Mouse (Mus musculus) C2C12 (cell line): Measurements from ENCODE around the gene Kdm2b. TPM values are rescaled to one million over a fixed set of nuclear protein-coding genes. Genes with fewer than 3 reads are reported as not detected.
A peak's percentile ranks its signal among the peaks of the same experiment; 100 is the strongest.

ENCODE experiments used
- H3K27me3 ChIP-seq: one replicate; pipeline ENCODE4 v1.6.1; 2011; ENCODE audit not compliant: control insufficient read depth, insufficient read depth, insufficient read length
- H3K36me3 ChIP-seq: one replicate; pipeline ENCODE4 v1.6.1; 2011; ENCODE audit not compliant: control insufficient read depth, insufficient read depth
- H3K4me3 ChIP-seq: one replicate; pipeline ENCODE4 v1.5.1; 2011; ENCODE audit warnings: mild to moderate bottlenecking, control low read depth; ENCODE audit not compliant: poor library complexity, insufficient read depth, severe bottlenecking
- H3K79me2 ChIP-seq: one replicate; pipeline ENCODE4 v1.6.1; 2011; ENCODE audit not compliant: control insufficient read depth, insufficient read depth
- H3K79me3 ChIP-seq: one replicate; pipeline ENCODE4 v1.6.1; 2011; ENCODE audit warnings: low read depth, control low read depth
- H3ac ChIP-seq: one replicate; pipeline ENCODE3; 2011; ENCODE audit warnings: low read depth; ENCODE audit not compliant: control insufficient read depth, insufficient read length
- CEBPB ChIP-seq: IDR thresholded peaks from one replicate; pipeline ENCODE4 v1.6.1; 2011; ENCODE audit warnings: low read depth, mild to moderate bottlenecking, control low read depth, moderate library complexity
- CTCF ChIP-seq: IDR thresholded peaks from one replicate; pipeline ENCODE4 v1.5.1; 2011; ENCODE audit not compliant: control insufficient read depth, insufficient read depth, insufficient read length
- FOSL1 ChIP-seq: IDR thresholded peaks from one replicate; pipeline ENCODE4 v1.8.0; 2011; ENCODE audit warnings: mild to moderate bottlenecking, low read length; ENCODE audit not compliant: poor library complexity, insufficient read depth, severe bottlenecking
- MAX ChIP-seq: IDR thresholded peaks from one replicate; pipeline ENCODE4 v1.6.1; 2011; ENCODE audit warnings: mild to moderate bottlenecking, control low read depth
- MYOD1 ChIP-seq: IDR thresholded peaks from one replicate; pipeline ENCODE4 v1.6.1; 2011; ENCODE audit warnings: low read depth; ENCODE audit not compliant: control insufficient read depth, insufficient read length
- MYOG ChIP-seq: IDR thresholded peaks from one replicate; pipeline ENCODE4 v1.6.1; 2011; ENCODE audit not compliant: control insufficient read depth, insufficient read length; ENCODE audit errors: extremely low read depth
- USF1 ChIP-seq: IDR thresholded peaks from one replicate; pipeline ENCODE4 v1.6.1; 2011; ENCODE audit warnings: low read depth, mild to moderate bottlenecking, control low read depth, moderate library complexity
- polyA plus RNA-seq: library from polyadenylated mRNA; unstranded; fragments of >200 nt; fragmentation: generic; extraction: Trizol; gene quantifications from one replicate; pipeline ENCODE4 v1.2.1, GENCODE M21; 2012; ENCODE audit warnings: missing spikeins

Kdm2b gene
- polyA plus RNA-seq, 1 experiment = 15.3 TPM

DNA sequence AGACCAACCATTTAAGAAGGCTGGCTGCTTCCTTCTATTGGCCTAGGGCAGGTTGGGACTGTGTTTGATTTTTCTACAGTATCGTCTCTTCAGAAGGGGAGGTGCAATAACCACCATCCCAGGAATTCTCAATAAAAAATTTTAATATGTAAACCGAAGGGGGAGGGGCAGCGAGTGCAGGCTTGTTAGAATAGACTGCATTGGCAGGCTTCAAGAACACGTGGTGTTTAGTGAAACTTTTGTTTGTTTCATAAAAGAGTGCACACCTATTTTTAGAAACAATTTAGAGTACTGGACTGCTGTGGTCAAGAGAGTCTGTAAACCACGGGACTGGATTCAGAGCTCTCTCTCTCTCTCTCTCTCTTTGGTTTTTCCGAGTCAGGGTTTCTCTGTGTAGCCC is 33.4 kb upstream of the Kdm2b start:
- TF ChIP-seq USF1 = no peak
- TF ChIP-seq MYOG = no peak
- no peak for TF ChIP-seq FOSL1
- TF ChIP-seq CEBPB = no peak
- TF ChIP-seq MAX = no peak
- TF ChIP-seq CTCF = no peak
- H3K79me3 ChIP-seq = no peaks in the 10 kb centered on the region
- H3K27me3 ChIP-seq = no peaks in the 10 kb centered on the region
- H3K79me2 ChIP-seq = no peaks in the 10 kb centered on the region
- no peak overlapping the region for H3ac ChIP-seq
- no peak overlapping the region for H3K4me3 ChIP-seq
- H3K36me3 ChIP-seq = no peaks in the 10 kb centered on the region

DNA sequence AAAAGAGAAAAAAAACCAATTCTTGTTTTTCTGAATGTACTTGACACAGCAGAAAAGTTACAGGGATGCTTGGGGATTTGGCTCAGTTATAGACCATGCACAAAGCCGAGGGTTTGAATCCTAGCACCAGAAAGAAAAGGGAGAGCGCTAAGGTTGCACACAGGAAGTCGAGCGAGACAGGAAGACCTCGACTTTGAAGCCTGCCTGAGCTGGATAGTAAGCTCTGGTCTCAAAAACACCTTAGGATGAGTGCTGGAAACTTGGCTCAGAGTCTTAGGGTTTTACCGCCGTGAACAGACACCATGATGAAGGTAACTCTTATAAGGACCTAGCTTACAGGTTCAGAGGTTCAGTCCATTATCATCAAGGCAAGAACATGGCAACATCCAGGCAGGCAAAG is 31.8 kb upstream of the Kdm2b start:
- H3K4me3 ChIP-seq = no peak overlapping the region
- H3ac ChIP-seq = no peak overlapping the region
- H3K36me3 ChIP-seq = no peaks in the 10 kb centered on the region
- H3K79me3 ChIP-seq = no peaks in the 10 kb centered on the region
- no peaks in the 10 kb centered on the region for H3K27me3 ChIP-seq
- no peak for TF ChIP-seq MYOG
- peaks cover 4% of the 10 kb centered on the region for H3K79me2 ChIP-seq

DNA sequence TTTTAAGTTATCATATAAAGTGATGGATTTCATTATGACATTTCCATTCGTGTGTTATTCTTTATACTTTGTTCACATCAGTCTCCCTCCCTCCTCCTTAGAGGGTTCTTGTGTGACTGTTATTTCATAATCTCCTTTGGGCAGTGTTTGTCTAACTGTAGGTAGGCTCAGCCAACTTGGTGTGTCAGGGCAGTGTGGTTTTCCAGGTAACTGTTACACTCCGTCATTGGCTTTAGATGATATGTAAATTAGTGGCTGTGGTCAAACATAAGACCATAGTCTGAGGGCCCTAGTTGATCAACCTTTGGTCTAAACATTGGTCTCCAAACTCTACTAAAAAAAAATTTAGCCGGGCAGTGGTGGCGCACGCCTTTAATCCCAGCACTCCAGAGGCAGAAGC is 30.8 kb upstream of the Kdm2b start:
- TF ChIP-seq CTCF = no peak
- TF ChIP-seq FOSL1 = no peak
- TF ChIP-seq CEBPB = no peak
- TF ChIP-seq MAX = no peak
- TF ChIP-seq USF1 = no peak
- no peak for TF ChIP-seq MYOG
- TF ChIP-seq MYOD1 = no peak
- Histone ChIP-seq H3K79me3 (peaks cover 4% of the 10 kb centered on the region), H3ac (no peak overlapping the region), H3K4me3 (no peak overlapping the region), H3K27me3 (no peaks in the 10 kb centered on the region), H3K36me3 (no peaks in the 10 kb centered on the region), H3K79me2 (peaks cover 4% of the 10 kb centered on the region)

DNA sequence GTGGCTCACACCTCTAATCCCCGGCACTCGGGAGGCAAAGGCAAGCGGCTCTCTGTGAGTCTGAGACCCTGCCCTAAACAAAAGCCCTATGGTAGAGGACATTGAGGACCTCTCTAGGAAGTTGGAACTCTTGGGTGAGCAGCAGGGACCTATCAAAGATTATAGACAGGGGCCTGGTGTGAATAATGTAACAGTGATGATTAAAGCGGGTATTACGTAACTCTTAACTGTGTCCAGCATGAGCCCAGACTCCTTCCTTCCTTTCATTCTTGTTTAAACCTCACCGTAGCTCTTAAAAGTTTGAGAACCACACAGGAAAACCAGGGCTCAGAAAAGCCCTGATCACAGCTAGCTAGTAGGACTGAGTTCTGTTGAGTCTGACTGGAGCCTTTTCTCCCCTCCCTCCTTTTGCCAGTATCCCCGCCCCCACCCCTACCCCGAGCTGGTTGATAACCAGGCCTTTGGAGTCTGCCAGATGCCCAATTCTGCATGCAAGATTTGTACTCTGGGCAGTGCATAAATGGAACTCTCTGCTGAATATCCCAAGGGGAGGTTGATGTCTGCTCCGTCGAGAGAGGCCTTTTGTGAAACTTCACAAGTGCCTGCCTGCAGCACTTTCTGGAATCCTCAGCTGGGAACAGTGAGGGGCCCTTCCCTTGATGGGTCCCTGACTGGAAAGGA is 29.9 kb upstream of the Kdm2b start:
- Histone ChIP-seq H3K27me3 (no peaks in the 10 kb centered on the region), H3K4me3 (no peak overlapping the region), H3K36me3 (no peaks in the 10 kb centered on the region), H3K79me3 (peaks cover 4% of the 10 kb centered on the region), H3K79me2 (peaks cover 4% of the 10 kb centered on the region), H3ac (no peak overlapping the region)
- TF ChIP-seq USF1 (no peak), CEBPB (peak; percentile 29)

DNA sequence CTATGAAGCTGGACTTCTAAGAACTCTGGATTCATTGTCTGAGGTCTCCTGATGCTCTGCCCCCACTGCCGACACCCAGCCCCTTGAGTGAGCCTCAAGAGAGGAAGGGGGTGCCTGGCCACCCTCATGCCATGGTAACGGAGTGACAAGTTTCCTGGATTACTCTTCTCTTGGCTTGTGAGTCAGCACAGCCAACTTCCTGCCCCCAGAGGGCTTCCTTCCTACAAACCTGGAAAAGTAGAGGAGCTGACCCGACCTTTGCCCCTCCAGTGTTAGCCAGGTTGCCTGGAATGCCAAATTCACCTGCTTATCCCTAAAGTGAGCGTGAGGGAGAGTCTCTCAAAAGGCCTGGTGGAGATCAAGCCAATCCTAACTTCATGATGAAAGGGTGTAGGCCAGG is 27.9 kb upstream of the Kdm2b start:
- Histone ChIP-seq H3K4me3 (no peak overlapping the region), H3K36me3 (no peaks in the 10 kb centered on the region), H3K79me3 (peaks cover 4% of the 10 kb centered on the region), H3ac (no peak overlapping the region), H3K27me3 (no peaks in the 10 kb centered on the region), H3K79me2 (peaks cover 4% of the 10 kb centered on the region)
- TF ChIP-seq USF1 (no peak), CEBPB (no peak), MYOG (no peak), MYOD1 (no peak), MAX (no peak), FOSL1 (no peak), CTCF (no peak)

DNA sequence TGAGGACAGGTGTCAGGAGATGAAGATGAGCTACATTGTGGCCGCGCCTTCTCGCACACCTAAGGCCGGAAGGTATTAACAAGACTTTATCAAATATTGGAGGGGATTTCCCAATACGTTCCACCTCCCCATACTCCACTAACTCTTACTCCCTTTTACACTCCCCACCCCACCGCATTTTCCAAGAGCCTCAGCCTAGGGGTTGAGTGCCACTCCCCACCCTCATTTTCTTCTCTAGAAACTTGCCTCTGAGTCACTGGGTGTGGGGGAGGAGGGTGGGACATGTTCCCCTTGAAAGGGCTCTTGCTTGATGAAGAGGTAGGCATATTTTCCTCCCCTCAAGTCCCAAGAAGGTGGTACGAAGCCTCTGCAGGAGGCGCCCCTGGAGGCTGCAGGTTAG is 26.3 kb upstream of the Kdm2b start:
- TF ChIP-seq FOSL1 = no peak
- no peak for TF ChIP-seq USF1
- no peak for TF ChIP-seq MYOD1
- TF ChIP-seq MAX = no peak
- Histone ChIP-seq H3K79me2 (peaks cover 4% of the 10 kb centered on the region), H3K4me3 (peak overlapping the region; percentile 45), H3ac (no peak overlapping the region), H3K27me3 (no peaks in the 10 kb centered on the region), H3K79me3 (peaks cover 4% of the 10 kb centered on the region), H3K36me3 (no peaks in the 10 kb centered on the region)
